Mouse (Mus musculus) left cerebral cortex, postnatal 36 days (tissue): Measurements from ENCODE around the gene Olfr1306. TPM values are rescaled to one million over a fixed set of nuclear protein-coding genes. Genes with fewer than 3 reads are reported as not detected.

Experiments
- DNase-seq, 2 experiments: peaks; one replicate each; pipeline ENCODE4 v3.0.0; 2021 to 2022; ENCODE audit warnings: low spot score in 2 of 2, mixed read lengths in 1 of 2
- intact Hi-C: fragments of 180-260 bp; cut with DNase I; formaldehyde crosslinking; loops from one replicate; pipeline ENCODE4 v1.15.1; 2025
- total RNA-seq, 2 experiments: library from RNA; stranded (reverse); gene quantifications; 2 replicates each; pipeline ENCODE4 v1.2.3; 2021

The Olfr1306 gene
- not detected for total RNA-seq

- intact Hi-C loops: no loop called here
- no peak for DNase-seq
Observed at GRCm38 (mm10) chr2:111916171-111916570, at the start of gene Olfr1306. TSS of gene Olfr1306 (minus strand) at chr2:111916271.

GRCm38 (mm10) chr2:111964844-111965243, 48.8 kb upstream of the Olfr1306 start, which contains the start of gene Olfr1308:
TSS of gene Olfr1308 (minus strand) at chr2:111964944.
- no peak for DNase-seq
- intact Hi-C loops: no loop called here

GRCm38 (mm10) chr2:111949340-111949739, 33.3 kb upstream of the Olfr1306 start, which contains the start of gene Olfr1307:
TSS of gene Olfr1307 (minus strand) at chr2:111949440.
- intact Hi-C loops: no loop called here
- DNase-seq: no peak

GRCm38 (mm10) chr2:111877049-111877448, 39.0 kb downstream of the Olfr1306 start, which contains the start of gene Olfr1305:
TSS of gene Olfr1305 (minus strand) at chr2:111877149.
- intact Hi-C loops: no loop called here
- no peak for DNase-seq

Other genes with a start within 250 kb of the Olfr1306 start
- gene Olfr1301, start 165.3 kb downstream of the Olfr1306 start, total RNA-seq: not detected
- gene Olfr1302, start 138.8 kb downstream of the Olfr1306 start, total RNA-seq: not detected
- gene Olfr1303, start 95.9 kb downstream of the Olfr1306 start, total RNA-seq: not detected
- not detected for gene Olfr1305, start 39.1 kb downstream of the Olfr1306 start, total RNA-seq
- gene Olfr1307, start 33.2 kb upstream of the Olfr1306 start, total RNA-seq: under 1 TPM in 1 of 2 experiments, not detected in 1; 0.09 TPM
- gene Olfr1308, start 48.7 kb upstream of the Olfr1306 start, total RNA-seq: not detected
- not detected for gene Olfr1309, start 74.0 kb upstream of the Olfr1306 start, total RNA-seq
- not detected for gene Olfr1310, start 96.4 kb upstream of the Olfr1306 start, total RNA-seq
- gene Olfr1311, start 108.1 kb upstream of the Olfr1306 start, total RNA-seq: not detected
- not detected for gene Olfr1312, start 134.0 kb upstream of the Olfr1306 start, total RNA-seq
- not detected for gene Olfr1313, start 161.6 kb upstream of the Olfr1306 start, total RNA-seq
- not detected for gene Olfr1314, start 180.5 kb upstream of the Olfr1306 start, total RNA-seq
- gene Olfr1315-ps1, start 199.2 kb upstream of the Olfr1306 start, total RNA-seq: not detected
- not detected for gene Olfr1316, start 218.7 kb upstream of the Olfr1306 start, total RNA-seq
- not detected for gene Olfr1317, start 224.1 kb upstream of the Olfr1306 start, total RNA-seq
- gene Olfr1318, start 237.9 kb upstream of the Olfr1306 start, total RNA-seq: not detected